21 mouse cellular contexts compared by ENCODE assay signal in the genomic region with DNA sequence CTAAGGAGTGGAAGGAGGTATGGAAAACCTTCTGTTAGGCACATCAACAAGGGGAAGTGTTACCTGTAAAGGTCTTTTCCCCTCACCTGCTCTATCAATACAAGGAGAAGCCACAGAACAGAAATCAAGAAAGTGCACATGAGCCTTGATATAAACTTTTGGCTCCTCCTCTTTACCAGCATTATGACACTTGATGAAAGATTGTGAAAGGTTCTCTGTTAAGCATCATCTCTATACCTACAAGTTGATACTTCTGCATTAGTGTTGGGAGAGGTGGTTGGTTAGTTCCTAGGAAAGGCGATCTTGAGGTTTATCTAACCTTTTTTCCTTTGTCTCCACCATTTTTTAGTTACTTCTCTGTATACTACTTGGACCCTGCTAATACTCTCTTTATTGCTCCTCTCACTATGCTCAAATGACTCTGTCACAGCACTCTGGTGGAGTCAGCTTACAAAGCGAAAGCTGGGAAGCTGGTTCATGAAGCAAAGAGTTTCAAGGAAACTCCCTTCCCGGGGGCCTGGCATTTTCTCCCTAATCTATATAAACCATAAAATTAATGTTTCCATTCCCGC. TPM values are rescaled to one million over a fixed set of nuclear protein-coding genes. Genes with fewer than 3 reads are reported as not detected.
A peak's percentile ranks its signal among the peaks of the same experiment; 100 is the strongest.
DNase-seq lines count a peak whose midpoint lies in the region; ATAC-seq lines count a peak whose summit lies in the region.
"Not testable (repeated sequence)": the region's sequence is repeated elsewhere in the genome, so short reads cannot be mapped to it uniquely, and the experiment has no call there.
"Had no signal": no experiment of that assay in that cellular context is flagged by ENCODE, and none has a peak within 500 bp of the region (broad histone marks: within the 10 kb centered on the region; RNA-seq: fewer than 3 reads in every experiment).

No protein-coding gene starts in this region.

- not testable (repeated sequence) for H3K9me3 ChIP-seq in embryonic facial prominence, embryonic 11.5 days (replicated peaks; ENCODE audit: control insufficient read depth, low read length); heart, embryonic 12.5 days (replicated peaks); hindbrain, embryonic 16.5 days (ENCODE audit: control insufficient read depth, low read length); kidney, embryonic 15.5 days (replicated peaks); liver, embryonic 12.5 days (replicated peaks); midbrain, embryonic 11.5 days (ENCODE audit: control insufficient read depth, low read length)

- not testable (repeated sequence) for H3K4me3 ChIP-seq in embryonic facial prominence, embryonic 11.5 days (ENCODE audit: low read depth, low read length); heart, embryonic 12.5 days; hindbrain, embryonic 16.5 days (ENCODE audit: low read length); kidney, embryonic 15.5 days (replicated peaks); liver, embryonic 12.5 days; midbrain, embryonic 11.5 days (ENCODE audit: low read depth, low read length)

- H3K4me2 ChIP-seq in embryonic facial prominence, embryonic 11.5 days (ENCODE audit: low read depth, low read length); heart, embryonic 12.5 days; hindbrain, embryonic 16.5 days (ENCODE audit: low read length); kidney, embryonic 15.5 days; liver, embryonic 12.5 days; midbrain, embryonic 11.5 days: not testable (repeated sequence)

- not testable (repeated sequence) for H3K4me1 ChIP-seq in embryonic facial prominence, embryonic 11.5 days (ENCODE audit: control insufficient read depth, insufficient read depth, low read length); heart, embryonic 12.5 days (replicated peaks); hindbrain, embryonic 16.5 days (ENCODE audit: control insufficient read depth, insufficient read depth, low read depth, low read length); kidney, embryonic 15.5 days; liver, embryonic 12.5 days; midbrain, embryonic 11.5 days (ENCODE audit: control insufficient read depth, insufficient read depth, low read length)

- not testable (repeated sequence) for H3K9ac ChIP-seq in embryonic facial prominence, embryonic 11.5 days (replicated peaks; ENCODE audit: low read length); heart, embryonic 12.5 days; hindbrain, embryonic 16.5 days (ENCODE audit: low read depth, low read length); kidney, embryonic 15.5 days; liver, embryonic 12.5 days; midbrain, embryonic 11.5 days (ENCODE audit: low read length)

- not testable (repeated sequence) for DNase-seq in embryonic facial prominence, embryonic 11.5 days (ENCODE audit: low spot score); midbrain, embryonic 11.5 days (ENCODE audit: low spot score, missing footprints)

- not testable (repeated sequence) for H3K27me3 ChIP-seq in embryonic facial prominence, embryonic 11.5 days (ENCODE audit: control insufficient read depth, insufficient read depth, low read length); heart, embryonic 12.5 days (replicated peaks); hindbrain, embryonic 16.5 days (replicated peaks; ENCODE audit: control insufficient read depth, insufficient read depth, low read length); kidney, embryonic 15.5 days; liver, embryonic 12.5 days (replicated peaks); midbrain, embryonic 11.5 days (ENCODE audit: control insufficient read depth, insufficient read depth, low read length)

- H3K27ac ChIP-seq in embryonic facial prominence, embryonic 11.5 days (replicated peaks; ENCODE audit: low read depth, low read length); heart, embryonic 12.5 days (ENCODE audit: poor library complexity, severe bottlenecking); hindbrain, embryonic 16.5 days (ENCODE audit: low read depth, low read length); kidney, embryonic 15.5 days; liver, embryonic 12.5 days; midbrain, embryonic 11.5 days (ENCODE audit: low read depth, low read length): not testable (repeated sequence)

- not testable (repeated sequence) for H3K36me3 ChIP-seq in embryonic facial prominence, embryonic 11.5 days (replicated peaks; ENCODE audit: control insufficient read depth, insufficient read depth, low read depth, low read length); heart, embryonic 12.5 days; hindbrain, embryonic 16.5 days (ENCODE audit: control insufficient read depth, insufficient read depth, low read length); kidney, embryonic 15.5 days; liver, embryonic 12.5 days; midbrain, embryonic 11.5 days (ENCODE audit: control insufficient read depth, insufficient read depth, low read length)

- ATAC-seq in embryonic facial prominence, embryonic 11.5 days (replicated peaks; ENCODE audit: insufficient number of reproducible peaks, low FRiP score, low TSS enrichment, low read depth), result 0 out of 2 replicates have a peak, but pooled peaks have one; percentile 24
- 0 out of 2 replicates have a peak, but pooled peaks have one; percentile 37 for ATAC-seq in heart, embryonic 12.5 days (ENCODE audit: insufficient number of reproducible peaks, low FRiP score)
- peak; percentile 45; the same call in 1 of the 2 replicates for ATAC-seq in hindbrain, embryonic 16.5 days
- ATAC-seq in kidney, embryonic 15.5 days (replicated peaks; ENCODE audit: low FRiP score), result peak; percentile 91
- 0 out of 2 replicates have a peak, but pooled peaks have one; percentile 27 for ATAC-seq in liver, embryonic 12.5 days
- peak; percentile 27; the same call in 1 of the 2 replicates for ATAC-seq in midbrain, embryonic 11.5 days (ENCODE audit: low FRiP score)
- ATAC-seq in neutrophil, adult 5-6 weeks (ENCODE audit: extremely low read depth, insufficient number of reproducible peaks, low FRiP score, poor library complexity, severe bottlenecking), result peak; percentile 22; the same call in 1 of the 2 replicates

- no CpG with 5 or more reads among the region's 4 CpGs for WGBS in embryonic facial prominence, embryonic 11.5 days
- WGBS in heart, embryonic 12.5 days, result no CpG with 5 or more reads among the region's 4 CpGs
- no CpG with 5 or more reads among the region's 4 CpGs for WGBS in hindbrain, embryonic 16.5 days
- WGBS in kidney, embryonic 15.5 days, result no CpG with 5 or more reads among the region's 4 CpGs
- no CpG with 5 or more reads among the region's 4 CpGs for WGBS in liver, embryonic 12.5 days (ENCODE audit: insufficient replicate concordance)
- no CpG with 5 or more reads among the region's 4 CpGs for WGBS in midbrain, embryonic 11.5 days

RNA-seq across cellular contexts. Expression of a gene that starts 13.7 kb away (rescaled TPM):
- polyA plus RNA-seq in embryonic facial prominence, embryonic 11.5 days (2014; fragmentation: Nextera tagmentation; extraction: Ambion mirVana), result not detected in 2 replicates
- not detected in 2 replicates for polyA plus RNA-seq in heart, embryonic 12.5 days (2016; fragmentation: Nextera tagmentation; extraction: Ambion mirVana)
- not detected in 2 replicates for polyA plus RNA-seq in hindbrain, embryonic 16.5 days (2015; fragmentation: Nextera tagmentation; extraction: Ambion mirVana)
- polyA plus RNA-seq in kidney, embryonic 15.5 days (2015; fragmentation: Nextera tagmentation; extraction: Ambion mirVana), result 1.0 TPM in 1 of 2 replicates, not detected in the other
- polyA plus RNA-seq in liver, embryonic 12.5 days (2016; fragmentation: Nextera tagmentation; extraction: Ambion mirVana), result not detected in 2 replicates
- polyA plus RNA-seq in midbrain, embryonic 11.5 days (2014; fragmentation: Nextera tagmentation; extraction: Ambion mirVana), result not detected in 2 replicates
- not detected in 2 replicates for total RNA-seq in neutrophil, adult 5-6 weeks (2017)
- total RNA-seq: adrenal gland, postnatal 10 days; gastrocnemius, adult 2 months; heart, postnatal 4 days; layer of hippocampus, adult 2 months; layer of hippocampus, postnatal 36 days; left cerebral cortex, postnatal 14 days had no signal
- polyA plus RNA-seq: activated CD4-positive, CD25-positive, alpha-beta regulatory T cell, adult 4 months; embryonic facial prominence, embryonic 14.5 days; G1E; gonadal fat pad, adult 2 months; heart, embryonic 10.5 days; inflammation-experienced regulatory T-cells, adult 6 months; midbrain, embryonic 14.5 days had no signal

RNA-seq across cellular contexts. Expression of a gene that starts 44.9 kb away (rescaled TPM):
- polyA plus RNA-seq in embryonic facial prominence, embryonic 11.5 days (2014; fragmentation: Nextera tagmentation; extraction: Ambion mirVana), result not detected in 2 replicates
- polyA plus RNA-seq in heart, embryonic 12.5 days (2016; fragmentation: Nextera tagmentation; extraction: Ambion mirVana), result not detected in 2 replicates
- polyA plus RNA-seq in hindbrain, embryonic 16.5 days (2015; fragmentation: Nextera tagmentation; extraction: Ambion mirVana), result 0.97 TPM in 1 of 2 replicates, not detected in the other
- not detected in 2 replicates for polyA plus RNA-seq in kidney, embryonic 15.5 days (2015; fragmentation: Nextera tagmentation; extraction: Ambion mirVana)
- not detected in 2 replicates for polyA plus RNA-seq in liver, embryonic 12.5 days (2016; fragmentation: Nextera tagmentation; extraction: Ambion mirVana)
- not detected in 2 replicates for polyA plus RNA-seq in midbrain, embryonic 11.5 days (2014; fragmentation: Nextera tagmentation; extraction: Ambion mirVana)
- total RNA-seq in neutrophil, adult 5-6 weeks (2017), result not detected in 2 replicates
- total RNA-seq: adrenal gland, postnatal 10 days; G1E; gastrocnemius, adult 2 months; heart, postnatal 4 days; layer of hippocampus, adult 2 months; layer of hippocampus, postnatal 36 days; left cerebral cortex, postnatal 14 days had no signal
- polyA plus RNA-seq: activated CD4-positive, CD25-positive, alpha-beta regulatory T cell, adult 4 months; embryonic facial prominence, embryonic 14.5 days; G1E; gonadal fat pad, adult 2 months; heart, embryonic 10.5 days; inflammation-experienced regulatory T-cells, adult 6 months; lung, adult 2 months; midbrain, embryonic 14.5 days had no signal

RNA-seq across cellular contexts. Expression of a gene that starts 55.8 kb away (rescaled TPM):
- polyA plus RNA-seq in embryonic facial prominence, embryonic 11.5 days (2014; fragmentation: Nextera tagmentation; extraction: Ambion mirVana), result not detected in 2 replicates
- polyA plus RNA-seq in heart, embryonic 12.5 days (2016; fragmentation: Nextera tagmentation; extraction: Ambion mirVana), result 0.64 and 0.66 TPM in 2 replicates
- 0.23 TPM in 1 of 2 replicates, not detected in the other for polyA plus RNA-seq in hindbrain, embryonic 16.5 days (2015; fragmentation: Nextera tagmentation; extraction: Ambion mirVana)
- 2.6 and 6.3 TPM in 2 replicates for polyA plus RNA-seq in kidney, embryonic 15.5 days (2015; fragmentation: Nextera tagmentation; extraction: Ambion mirVana)
- 0.19 TPM in 1 of 2 replicates, not detected in the other for polyA plus RNA-seq in liver, embryonic 12.5 days (2016; fragmentation: Nextera tagmentation; extraction: Ambion mirVana)
- not detected in 2 replicates for polyA plus RNA-seq in midbrain, embryonic 11.5 days (2014; fragmentation: Nextera tagmentation; extraction: Ambion mirVana)
- 0.12 TPM in 1 of 2 replicates, not detected in the other for total RNA-seq in neutrophil, adult 5-6 weeks (2017)
- total RNA-seq: adrenal gland, postnatal 10 days; gastrocnemius, adult 2 months; layer of hippocampus, adult 2 months; layer of hippocampus, postnatal 36 days; left cerebral cortex, postnatal 14 days had no signal
- polyA plus RNA-seq: activated CD4-positive, CD25-positive, alpha-beta regulatory T cell, adult 4 months; G1E; inflammation-experienced regulatory T-cells, adult 6 months; midbrain, embryonic 14.5 days had no signal

RNA-seq across cellular contexts. Expression of a gene that starts 55.9 kb away (rescaled TPM):
- polyA plus RNA-seq in embryonic facial prominence, embryonic 11.5 days (2014; fragmentation: Nextera tagmentation; extraction: Ambion mirVana), result not detected in 2 replicates
- not detected in 2 replicates for polyA plus RNA-seq in heart, embryonic 12.5 days (2016; fragmentation: Nextera tagmentation; extraction: Ambion mirVana)
- not detected in 2 replicates for polyA plus RNA-seq in hindbrain, embryonic 16.5 days (2015; fragmentation: Nextera tagmentation; extraction: Ambion mirVana)
- polyA plus RNA-seq in kidney, embryonic 15.5 days (2015; fragmentation: Nextera tagmentation; extraction: Ambion mirVana), result not detected in 2 replicates
- polyA plus RNA-seq in liver, embryonic 12.5 days (2016; fragmentation: Nextera tagmentation; extraction: Ambion mirVana), result 0.05 TPM in 1 of 2 replicates, not detected in the other
- polyA plus RNA-seq in midbrain, embryonic 11.5 days (2014; fragmentation: Nextera tagmentation; extraction: Ambion mirVana), result not detected in 2 replicates
- not detected in 2 replicates for total RNA-seq in neutrophil, adult 5-6 weeks (2017)
- total RNA-seq: adrenal gland, postnatal 10 days; G1E; gastrocnemius, adult 2 months; layer of hippocampus, adult 2 months; layer of hippocampus, postnatal 36 days; left cerebral cortex, postnatal 14 days had no signal
- polyA plus RNA-seq: activated CD4-positive, CD25-positive, alpha-beta regulatory T cell, adult 4 months; embryonic facial prominence, embryonic 14.5 days; G1E; heart, embryonic 10.5 days; midbrain, embryonic 14.5 days had no signal

Comparison
In these comparisons a context has a peak if more than half of its experiments do, and no peak if none do; other contexts are left out.
1. ATAC-seq: peak in every context shown above with its lines; median percentile 91 in kidney, embryonic 15.5 days; 45 in hindbrain, embryonic 16.5 days; 37 in heart, embryonic 12.5 days; 27 in liver, embryonic 12.5 days; 27 in midbrain, embryonic 11.5 days; 24 in embryonic facial prominence, embryonic 11.5 days; 22 in neutrophil, adult 5-6 weeks.